Mouse (Mus musculus): ENCODE data around the gene Pvr. TPM values are rescaled to one million over a fixed set of nuclear protein-coding genes. Genes with fewer than 3 reads are reported as not detected.

Pvr gene
- polyA plus RNA-seq, 1 experiment: 11.8 TPM

DNA sequence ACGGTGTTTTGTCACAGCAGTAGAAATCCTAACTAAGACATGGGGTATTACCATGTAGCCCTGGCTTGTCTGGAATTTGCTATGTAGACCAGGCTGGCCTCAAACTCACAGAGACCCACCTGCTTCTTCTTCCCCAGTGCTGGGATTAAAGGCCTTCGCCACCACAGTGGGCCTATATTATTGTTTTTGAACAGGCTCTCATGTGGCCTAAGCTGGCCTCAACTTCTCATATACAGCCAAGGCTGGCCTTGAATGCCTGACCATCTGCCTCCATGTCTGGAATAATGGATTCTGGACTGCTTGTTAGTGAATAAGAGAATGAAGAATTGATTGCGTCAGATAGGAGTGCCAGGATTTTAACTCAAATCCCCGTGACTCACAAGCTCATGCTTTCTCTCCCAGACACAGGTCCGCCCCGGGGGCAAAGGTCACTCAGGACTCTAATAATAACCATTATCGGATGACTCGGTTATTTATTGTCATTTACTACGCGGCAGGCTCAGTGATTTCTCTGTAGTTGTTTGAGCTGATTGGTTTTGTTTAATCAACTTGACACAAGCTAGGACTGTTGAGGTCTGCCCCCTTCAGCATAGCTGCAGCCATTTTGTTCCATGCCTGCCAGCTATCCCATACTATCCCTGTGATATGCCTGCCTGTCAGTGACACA is 31.5 kb upstream of the Pvr start:
- no peak overlapping the region for H3K4me3 ChIP-seq (ENCODE audit: insufficient read depth, low read length)
- H3K4me1 ChIP-seq (ENCODE audit: control insufficient read depth, insufficient read depth, low read length): no peaks in the 10 kb centered on the region
- no peak overlapping the region for H3K27ac ChIP-seq (ENCODE audit: insufficient read depth, low read length)
- TF ChIP-seq POLR2A (IDR thresholded peaks at IDR 0.05; ENCODE audit: extremely low read depth, insufficient read depth, low read length) (no peak), CTCF (IDR thresholded peaks at IDR 0.05; ENCODE audit: extremely low read depth, insufficient read depth, low read length) (no peak)

DNA sequence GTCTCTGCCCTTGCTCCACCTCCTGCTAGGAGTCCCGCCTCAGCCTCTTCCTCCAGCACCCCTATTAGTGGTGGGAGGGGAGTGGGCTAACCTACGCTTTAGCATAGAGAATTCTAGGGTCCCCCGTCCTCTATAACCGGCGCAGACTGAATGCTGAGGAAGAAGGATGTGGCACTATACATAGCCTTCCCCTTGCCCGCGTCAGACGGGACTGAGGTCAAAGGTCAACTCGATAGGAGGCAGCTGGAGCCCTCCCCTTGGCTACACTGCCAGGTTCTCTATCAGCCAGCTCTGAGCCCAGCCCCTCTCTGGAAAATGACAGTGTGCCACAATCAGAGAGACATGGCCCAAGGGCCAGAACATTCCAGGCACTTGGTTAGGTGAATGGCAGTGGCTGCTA is 29.6 kb upstream of the Pvr start, which contains the start of gene Igsf23:
Igsf23 (minus strand) TSS at position 168 of the 400 bp plus-strand sequence.
- TF ChIP-seq POLR2A (IDR thresholded peaks at IDR 0.05; ENCODE audit: extremely low read depth, insufficient read depth, low read length) (no peak), CTCF (IDR thresholded peaks at IDR 0.05; ENCODE audit: extremely low read depth, insufficient read depth, low read length) (no peak)
- no peak within 1 kb of the TSS for H3K4me3 ChIP-seq (ENCODE audit: insufficient read depth, low read length)
- no peak within 1 kb of the TSS for H3K27ac ChIP-seq (ENCODE audit: insufficient read depth, low read length)
- no peaks in the 10 kb centered on the region for H3K4me1 ChIP-seq (ENCODE audit: control insufficient read depth, insufficient read depth, low read length)

DNA sequence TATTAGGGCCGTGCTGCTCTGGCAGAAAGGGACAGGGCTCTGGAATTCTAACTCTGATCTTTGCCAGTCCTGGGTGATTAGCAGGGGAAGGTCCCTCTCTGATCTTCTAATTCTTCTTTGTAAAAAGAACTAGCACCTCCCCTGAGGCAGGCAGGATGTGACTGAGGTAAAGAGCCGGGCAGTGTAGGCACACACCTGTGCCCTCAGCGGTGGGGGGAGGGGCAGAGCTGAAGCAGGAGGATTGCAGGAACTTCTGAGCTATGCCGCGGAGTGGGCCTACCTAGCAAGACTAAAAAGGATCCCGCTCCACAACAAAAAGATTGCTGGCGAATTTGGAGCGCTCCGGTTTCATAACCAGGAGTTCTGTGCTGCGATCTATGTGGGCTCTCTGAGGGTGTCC is 29.0 kb upstream of the Pvr start:
- no peaks in the 10 kb centered on the region for H3K4me1 ChIP-seq (ENCODE audit: control insufficient read depth, insufficient read depth, low read length)
- no peak for TF ChIP-seq POLR2A (IDR thresholded peaks at IDR 0.05; ENCODE audit: extremely low read depth, insufficient read depth, low read length)
- TF ChIP-seq CTCF (IDR thresholded peaks at IDR 0.05; ENCODE audit: extremely low read depth, insufficient read depth, low read length): no peak
- no peak overlapping the region for H3K27ac ChIP-seq (ENCODE audit: insufficient read depth, low read length)
- H3K4me3 ChIP-seq (ENCODE audit: insufficient read depth, low read length): no peak overlapping the region

DNA sequence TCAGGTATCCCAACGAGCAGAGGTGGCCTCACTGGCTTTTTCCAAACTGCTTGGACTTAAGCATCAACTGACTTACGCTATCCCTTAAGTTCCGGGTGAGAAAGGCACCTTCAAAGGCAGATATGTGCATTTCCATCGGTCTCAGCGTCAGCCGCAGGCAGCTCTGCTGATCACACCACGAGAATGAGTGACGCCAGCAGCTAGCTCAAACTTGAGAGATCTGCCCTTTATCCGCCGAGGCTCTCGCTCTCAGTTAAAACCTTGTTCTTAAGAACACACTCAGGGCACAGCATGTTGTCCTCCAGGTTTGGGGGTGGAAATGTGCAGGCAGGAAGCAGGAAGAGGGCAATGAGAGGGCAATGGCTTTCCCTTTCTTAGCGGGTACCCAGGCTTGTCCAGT is 28.0 kb upstream of the Pvr start:
- Histone ChIP-seq H3K4me3 (ENCODE audit: insufficient read depth, low read length) (no peak overlapping the region), H3K27ac (ENCODE audit: insufficient read depth, low read length) (no peak overlapping the region), H3K4me1 (ENCODE audit: control insufficient read depth, insufficient read depth, low read length) (no peaks in the 10 kb centered on the region)
- TF ChIP-seq CTCF (IDR thresholded peaks at IDR 0.05; ENCODE audit: extremely low read depth, insufficient read depth, low read length): no peak
- no peak for TF ChIP-seq POLR2A (IDR thresholded peaks at IDR 0.05; ENCODE audit: extremely low read depth, insufficient read depth, low read length)

DNA sequence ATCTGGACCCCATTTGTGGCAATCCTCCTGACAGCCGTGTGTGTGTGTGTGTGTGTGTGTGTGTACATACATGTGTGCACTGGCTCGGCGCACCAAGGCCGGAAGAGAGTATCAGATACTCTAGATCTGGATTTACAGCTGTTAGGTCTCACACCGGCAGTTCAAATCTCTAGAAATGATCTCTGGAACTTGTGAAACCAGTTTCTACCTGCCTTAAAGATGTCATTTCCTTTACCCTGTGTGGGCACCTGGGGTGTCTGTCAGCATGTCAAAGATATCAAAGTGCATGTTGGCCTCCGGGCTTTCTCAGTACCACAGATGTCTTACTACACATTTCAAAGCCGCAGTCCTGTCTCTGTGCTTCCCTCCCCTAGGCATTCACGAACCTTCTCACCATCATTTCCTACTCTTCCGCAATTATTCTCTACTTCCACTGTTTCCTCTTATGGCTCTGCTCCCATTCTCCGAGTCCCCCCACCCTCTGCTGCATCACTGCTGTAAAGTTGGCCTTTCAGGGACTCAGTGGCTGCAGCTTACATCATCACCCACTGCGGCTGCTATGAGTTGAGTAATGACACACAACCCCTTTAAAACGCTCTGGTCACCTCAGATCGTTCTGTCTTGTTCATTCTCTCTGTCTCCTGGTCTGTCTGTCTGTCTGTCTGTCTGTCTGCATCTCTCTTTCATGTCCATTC is 25.0 kb upstream of the Pvr start:
- Histone ChIP-seq H3K4me1 (ENCODE audit: control insufficient read depth, insufficient read depth, low read length) (no peaks in the 10 kb centered on the region), H3K27ac (ENCODE audit: insufficient read depth, low read length) (no peak overlapping the region), H3K4me3 (ENCODE audit: insufficient read depth, low read length) (no peak overlapping the region)
- TF ChIP-seq CTCF (IDR thresholded peaks at IDR 0.05; ENCODE audit: extremely low read depth, insufficient read depth, low read length) (no peak), POLR2A (IDR thresholded peaks at IDR 0.05; ENCODE audit: extremely low read depth, insufficient read depth, low read length) (no peak)

DNA sequence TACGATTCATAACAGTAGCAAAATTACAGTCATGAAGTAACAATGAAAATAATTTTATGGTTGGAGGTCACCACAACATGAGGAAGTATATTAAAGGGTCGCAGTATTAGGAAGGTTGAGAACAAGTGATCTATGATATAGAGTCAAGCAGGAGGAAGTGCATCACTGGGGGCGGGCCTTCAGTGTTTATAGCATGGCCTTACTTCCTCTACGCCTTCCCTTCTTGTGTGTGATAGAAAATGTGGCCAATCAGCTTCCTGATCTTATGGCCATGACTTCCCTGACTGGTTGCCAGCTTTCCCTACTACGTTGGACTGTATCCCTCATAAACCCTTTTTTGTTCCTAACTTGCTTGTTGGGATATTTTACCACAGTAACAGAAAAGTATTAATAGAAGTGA is 24.2 kb upstream of the Pvr start:
- Histone ChIP-seq H3K27ac (ENCODE audit: insufficient read depth, low read length) (no peak overlapping the region), H3K4me3 (ENCODE audit: insufficient read depth, low read length) (no peak overlapping the region), H3K4me1 (ENCODE audit: control insufficient read depth, insufficient read depth, low read length) (no peaks in the 10 kb centered on the region)
- TF ChIP-seq CTCF (IDR thresholded peaks at IDR 0.05; ENCODE audit: extremely low read depth, insufficient read depth, low read length) (no peak), POLR2A (IDR thresholded peaks at IDR 0.05; ENCODE audit: extremely low read depth, insufficient read depth, low read length) (no peak)

DNA sequence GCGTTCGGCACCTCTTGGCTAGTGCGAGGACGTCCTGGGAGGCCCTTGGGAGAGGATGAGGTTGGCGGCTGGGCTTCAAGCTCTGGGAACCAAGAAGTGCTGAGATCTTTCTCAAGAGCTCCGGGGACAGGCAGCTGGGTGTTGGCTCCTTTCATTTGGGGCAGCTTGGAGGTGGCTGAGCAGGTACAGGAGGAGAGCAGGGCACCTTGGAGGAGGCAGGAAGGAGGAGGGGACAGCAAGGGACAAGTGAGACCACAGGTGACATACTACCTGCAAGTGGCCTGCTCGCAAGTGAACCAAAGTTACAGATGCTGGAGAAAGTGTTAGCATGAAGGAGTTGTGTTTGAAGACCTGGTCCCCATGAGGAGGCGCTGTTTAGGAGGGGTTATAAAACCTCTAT is 23.7 kb upstream of the Pvr start:
- no peak for TF ChIP-seq CTCF (IDR thresholded peaks at IDR 0.05; ENCODE audit: extremely low read depth, insufficient read depth, low read length)
- no peak for TF ChIP-seq POLR2A (IDR thresholded peaks at IDR 0.05; ENCODE audit: extremely low read depth, insufficient read depth, low read length)
- Histone ChIP-seq H3K4me3 (ENCODE audit: insufficient read depth, low read length) (no peak overlapping the region), H3K27ac (ENCODE audit: insufficient read depth, low read length) (no peak overlapping the region), H3K4me1 (ENCODE audit: control insufficient read depth, insufficient read depth, low read length) (no peaks in the 10 kb centered on the region)

DNA sequence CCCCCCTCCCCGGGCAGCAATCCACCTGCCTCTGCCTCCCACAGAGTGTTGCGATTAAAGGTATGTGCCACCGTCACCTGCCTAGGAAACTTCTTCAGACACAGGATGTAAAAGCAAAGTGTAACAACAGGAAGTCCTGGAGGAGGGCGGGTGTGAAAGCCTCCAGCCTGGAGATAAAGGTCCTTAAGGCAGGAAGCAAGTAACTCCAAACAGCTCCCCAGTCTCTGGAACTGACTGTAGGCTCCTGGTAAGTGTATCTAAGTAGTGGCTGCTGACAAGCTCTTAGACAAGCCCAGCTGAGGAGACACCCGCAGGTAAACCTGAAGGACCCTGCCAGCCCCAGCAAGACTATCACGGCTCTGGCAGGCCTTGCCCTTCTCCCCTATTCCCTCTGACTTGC is 19.3 kb upstream of the Pvr start:
- H3K27ac ChIP-seq (ENCODE audit: insufficient read depth, low read length): no peak overlapping the region

DNA sequence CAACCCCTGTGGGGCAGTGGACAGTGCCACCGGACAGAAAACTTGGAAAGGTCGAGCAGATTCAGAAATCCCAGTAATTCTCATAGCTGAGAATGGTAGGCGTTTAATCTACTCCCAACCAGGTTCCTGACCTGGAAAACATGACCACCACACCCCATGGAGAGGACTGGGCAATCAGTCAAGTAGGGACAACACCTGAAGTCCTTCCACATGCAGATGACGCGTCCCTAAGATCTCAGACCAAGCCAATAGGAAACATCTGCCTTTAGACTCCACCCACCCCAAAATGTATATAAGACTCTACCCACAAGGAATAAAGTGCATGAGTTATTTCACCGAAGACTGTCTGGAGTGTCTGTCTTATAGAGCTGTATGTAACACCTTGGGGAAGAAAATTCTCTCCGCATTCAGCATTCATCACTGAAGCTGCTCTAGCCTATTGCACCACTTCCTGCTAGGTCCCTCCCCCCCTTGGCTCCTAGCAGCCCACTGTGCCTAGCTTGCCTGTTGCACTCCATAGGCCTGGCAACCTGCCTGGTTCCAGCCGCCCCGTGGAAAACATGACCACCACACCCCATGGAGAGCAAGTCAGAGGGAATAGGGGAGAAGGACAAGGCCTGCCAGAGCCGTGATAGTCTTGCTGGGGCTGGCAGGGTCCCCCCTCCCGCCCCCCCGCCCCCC is 18.7 kb upstream of the Pvr start:
- no peak overlapping the region for H3K4me3 ChIP-seq (ENCODE audit: insufficient read depth, low read length)
- no peaks in the 10 kb centered on the region for H3K4me1 ChIP-seq (ENCODE audit: control insufficient read depth, insufficient read depth, low read length)
- H3K27ac ChIP-seq (ENCODE audit: insufficient read depth, low read length): no peak overlapping the region
- TF ChIP-seq CTCF (IDR thresholded peaks at IDR 0.05; ENCODE audit: extremely low read depth, insufficient read depth, low read length) (no peak), POLR2A (IDR thresholded peaks at IDR 0.05; ENCODE audit: extremely low read depth, insufficient read depth, low read length) (no peak)

More for the DNA sequence above, 19.3 kb upstream of the Pvr start:
- Histone ChIP-seq H3K4me3 (ENCODE audit: insufficient read depth, low read length) (no peak overlapping the region), H3K4me1 (ENCODE audit: control insufficient read depth, insufficient read depth, low read length) (no peaks in the 10 kb centered on the region)
- TF ChIP-seq CTCF (IDR thresholded peaks at IDR 0.05; ENCODE audit: extremely low read depth, insufficient read depth, low read length): no peak
- TF ChIP-seq POLR2A (IDR thresholded peaks at IDR 0.05; ENCODE audit: extremely low read depth, insufficient read depth, low read length): no peak
